Mouse (Mus musculus) CD4-positive, CD25-positive, alpha-beta regulatory T cell, adult 4 months (primary cell): Measurements from ENCODE around the gene Ccdc113. TPM values are rescaled to one million over a fixed set of nuclear protein-coding genes. Genes with fewer than 3 reads are reported as not detected.
"Not testable (repeated sequence)": the region's sequence is repeated elsewhere in the genome, so short reads cannot be mapped to it uniquely, and the experiment has no call there.

Experiments
- ATAC-seq: one replicate; pipeline ENCODE4 v1.8.0; 2017
- polyA plus RNA-seq, 2 experiments: library from polyadenylated mRNA; unstranded; fragments of 100-300 nt; shearing (Covaris generic); gene quantifications; one replicate each; pipeline ENCODE4 v1.2.1; 2017

The Ccdc113 gene
- polyA plus RNA-seq, 2 experiments from 2014 or later: not detected

GRCm38 (mm10) chr8:95606509-95606908, 72.6 kb downstream of the Ccdc113 start:
- not testable (repeated sequence) for ATAC-seq

DNA sequence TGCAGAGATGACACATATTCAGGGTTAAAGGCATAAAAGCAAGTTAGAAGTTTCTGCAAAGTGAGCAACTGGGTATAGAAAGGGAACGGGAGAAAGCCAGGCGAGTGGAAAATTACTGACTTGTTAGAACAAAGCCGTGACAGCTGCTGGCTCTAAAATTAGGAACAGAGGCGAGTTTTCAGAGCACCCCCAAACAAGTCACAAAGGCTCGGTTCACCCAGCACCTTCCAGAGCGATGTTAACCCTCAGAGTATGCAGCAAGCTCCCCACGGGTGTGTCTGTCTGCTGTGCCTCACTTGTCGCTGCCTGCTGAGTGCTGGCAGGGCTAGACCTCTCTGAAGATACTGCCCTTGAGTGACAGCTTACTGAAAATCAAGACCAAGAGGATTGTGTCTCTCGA, 73.3 kb downstream of the Ccdc113 start:
- ATAC-seq: no peak

Other genes starting within 250 kb of the Ccdc113 start
- under 1 TPM in 1 of 2 experiments, not detected in 1; 0.62 TPM for gene Cngb1, start 227.5 kb upstream of the Ccdc113 start, polyA plus RNA-seq
- not detected for gene Tepp, start 223.5 kb upstream of the Ccdc113 start, polyA plus RNA-seq
- gene Zfp319, start 202.1 kb upstream of the Ccdc113 start, polyA plus RNA-seq: 1 to 10 TPM; 3.7 to 5.0 TPM
- gene Usb1, start 201.8 kb upstream of the Ccdc113 start, polyA plus RNA-seq: 10 to 100 TPM; 57.2 to 69.8 TPM
- gene Mmp15, start 181.8 kb upstream of the Ccdc113 start, polyA plus RNA-seq: 1 to 10 TPM; 2.1 to 3.6 TPM
- 10 to 100 TPM; 57.9 to 91.6 TPM for gene Cfap20, start 99.2 kb upstream of the Ccdc113 start, polyA plus RNA-seq
- 10 to 100 TPM; 15.0 to 17.7 TPM for gene Csnk2a2, start 44.0 kb upstream of the Ccdc113 start, polyA plus RNA-seq
- not detected for gene Prss54, start 42.3 kb downstream of the Ccdc113 start, polyA plus RNA-seq
- 1 to 10 TPM; 7.6 to 9.6 TPM for gene Gins3, start 99.4 kb downstream of the Ccdc113 start, polyA plus RNA-seq
- gene Ndrg4, start 142.9 kb downstream of the Ccdc113 start, polyA plus RNA-seq: 1 to 10 TPM in 1 of 2 experiments, under 1 TPM in 1; 0.83 to 1.6 TPM
- 1 to 10 TPM; 5.3 to 7.0 TPM for gene Setd6, start 181.8 kb downstream of the Ccdc113 start, polyA plus RNA-seq